Mouse (Mus musculus) heart, embryonic 13.5 days (tissue): Measurements from ENCODE around the gene Lmx1b. TPM values are rescaled to one million over a fixed set of nuclear protein-coding genes. Genes with fewer than 3 reads are reported as not detected.

ENCODE experiments used
- ATAC-seq: fragments of 200-750 bp; cut with Nextera tagmentation; 2 replicates; pipeline ENCODE4 v1.8.0; 2017; ENCODE audit warnings: moderate TSS enrichment; ENCODE audit not compliant: insufficient number of reproducible peaks, low FRiP score, low TSS enrichment; ENCODE audit errors: extremely low read depth
- H3K27ac ChIP-seq: fragments of 300-500 bp; sonication (generic); replicated peaks from 2 replicates; pipeline ENCODE4 v1.5.1; 2015; ENCODE audit warnings: moderate library complexity, mild to moderate bottlenecking, inconsistent platforms
- H3K27me3 ChIP-seq: fragments of 300-500 bp; sonication (generic); replicated peaks from 2 replicates; pipeline ENCODE4 v1.6.1; 2015; ENCODE audit warnings: mild to moderate bottlenecking, inconsistent platforms
- H3K36me3 ChIP-seq: fragments of 300-500 bp; sonication (generic); 2 replicates; pipeline ENCODE4 v1.6.1; 2015; ENCODE audit warnings: mild to moderate bottlenecking, inconsistent platforms
- H3K4me1 ChIP-seq: fragments of 300-500 bp; sonication (generic); 2 replicates; pipeline ENCODE4 v1.6.1; 2015; ENCODE audit warnings: inconsistent platforms
- H3K4me2 ChIP-seq: fragments of 300-500 bp; sonication (generic); 2 replicates; pipeline ENCODE4 v1.6.1; 2015; ENCODE audit warnings: inconsistent platforms, mild to moderate bottlenecking, moderate library complexity
- H3K4me3 ChIP-seq: fragments of 300-500 bp; sonication (generic); 2 replicates; pipeline ENCODE4 v1.5.1; 2015; ENCODE audit warnings: moderate library complexity, mild to moderate bottlenecking, inconsistent platforms
- H3K9ac ChIP-seq: fragments of 300-500 bp; sonication (generic); 2 replicates; pipeline ENCODE4 v1.6.1; 2015; ENCODE audit warnings: inconsistent platforms, mild to moderate bottlenecking, moderate library complexity
- H3K9me3 ChIP-seq: fragments of 300-500 bp; sonication (generic); 2 replicates; pipeline ENCODE4 v1.6.1; 2016; ENCODE audit warnings: inconsistent platforms
- WGBS: fragments of 180-500 bp; shearing (Covaris S2); methylation state at CpG from one replicate; pipeline ENCODE4 v1.1.7; 2015; ENCODE audit warnings: mixed read lengths; 5-methylcytosine and 5-hydroxymethylcytosine counted together
- polyA plus RNA-seq: library from polyadenylated mRNA; unstranded; fragments of >200 nt; fragmentation: Nextera tagmentation; extraction: Ambion mirVana; gene quantifications from 2 replicates; pipeline ENCODE4 v1.2.1, GENCODE M21; 2015

Lmx1b gene
- polyA plus RNA-seq: not detected in 2 replicates

- Histone ChIP-seq H3K4me2 (peak within 1 kb of the TSS; percentile 80), H3K27ac (no peak within 1 kb of the TSS), H3K36me3 (no peaks in the 10 kb centered on the region), H3K9ac (peak within 1 kb of the TSS; percentile 68), H3K9me3 (no peaks in the 10 kb centered on the region), H3K4me3 (peak within 1 kb of the TSS; percentile 56), H3K27me3 (peaks cover 100% of the 10 kb centered on the region), H3K4me1 (peaks cover 40% of the 10 kb centered on the region)
- WGBS: 3% methylated on average over 44 of the region's 53 CpGs
- no peak for ATAC-seq
Observed at GRCm38 (mm10) chr2:33640171-33640721, at the start of gene Lmx1b. Gene Lmx1b, minus strand, starts transcription at chr2:33640511.

DNA sequence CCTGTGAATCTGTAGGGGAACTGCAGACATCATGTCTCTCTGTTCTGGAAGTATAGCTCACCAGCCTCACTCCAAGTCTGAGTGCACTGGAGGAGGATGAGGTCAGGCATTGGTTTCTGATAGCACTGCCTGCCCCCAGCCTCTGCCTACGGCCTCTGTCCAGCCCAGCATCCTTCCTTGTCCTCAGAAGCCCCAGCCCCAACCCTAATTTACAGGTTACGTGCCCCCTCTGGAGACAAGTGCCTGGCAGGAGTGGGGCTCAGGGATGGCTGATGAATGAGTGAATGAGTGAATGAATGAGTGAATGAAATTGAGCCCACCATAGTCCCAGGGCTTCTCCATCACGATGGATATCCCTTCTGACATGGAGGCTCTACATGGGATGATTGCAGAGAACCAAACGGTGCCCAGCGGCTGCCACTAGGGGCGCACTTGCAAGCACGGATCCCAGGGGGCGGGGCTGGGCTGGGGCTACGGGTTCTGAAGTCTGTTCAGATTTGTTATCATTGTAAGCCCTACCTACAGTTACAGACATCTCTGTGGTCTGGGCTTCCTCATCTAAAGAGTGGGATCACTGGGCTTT is 49.7 kb upstream of the Lmx1b start:
- 0 out of 2 replicates have a peak, but pooled peaks cover 5% of the 10 kb centered on the region for H3K9me3 ChIP-seq
- H3K36me3 ChIP-seq: no peaks in the 10 kb centered on the region
- H3K4me3 ChIP-seq: no peak overlapping the region
- H3K4me2 ChIP-seq: no peak overlapping the region
- no peak overlapping the region for H3K9ac ChIP-seq
- 21% methylated on average over 9 of the region's 9 CpGs for WGBS
- peaks cover 43% of the 10 kb centered on the region for H3K27me3 ChIP-seq
- no peak overlapping the region for H3K27ac ChIP-seq
- ATAC-seq: no peak
- peaks cover 9% of the 10 kb centered on the region for H3K4me1 ChIP-seq

GRCm38 (mm10) chr2:33689155-33689879 is 49.0 kb upstream of the Lmx1b start:
- Histone ChIP-seq H3K9me3 (0 out of 2 replicates have a peak, but pooled peaks cover 5% of the 10 kb centered on the region), H3K4me1 (peaks cover 9% of the 10 kb centered on the region), H3K4me2 (no peak overlapping the region), H3K4me3 (no peak overlapping the region), H3K27me3 (peaks cover 50% of the 10 kb centered on the region), H3K27ac (no peak overlapping the region), H3K9ac (no peak overlapping the region), H3K36me3 (no peaks in the 10 kb centered on the region)
- no peak for ATAC-seq
- 26% methylated on average over 23 of the region's 23 CpGs for WGBS

GRCm38 (mm10) chr2:33683594-33683993 is 43.3 kb upstream of the Lmx1b start:
- H3K9ac ChIP-seq: no peak overlapping the region
- H3K36me3 ChIP-seq: no peaks in the 10 kb centered on the region
- H3K9me3 ChIP-seq: 0 out of 2 replicates have a peak, but pooled peaks cover 5% of the 10 kb centered on the region
- H3K27ac ChIP-seq: no peak overlapping the region
- H3K4me2 ChIP-seq: no peak overlapping the region
- H3K4me1 ChIP-seq: no peaks in the 10 kb centered on the region
- 64% methylated on average over 4 of the region's 4 CpGs for WGBS
- no peak overlapping the region for H3K4me3 ChIP-seq
- no peak for ATAC-seq
- H3K27me3 ChIP-seq: peaks cover 64% of the 10 kb centered on the region

- Histone ChIP-seq H3K36me3 (no peaks in the 10 kb centered on the region), H3K4me1 (no peaks in the 10 kb centered on the region), H3K4me2 (no peak overlapping the region), H3K9ac (no peak overlapping the region), H3K4me3 (no peak overlapping the region), H3K9me3 (0 out of 2 replicates have a peak, but pooled peaks cover 5% of the 10 kb centered on the region), H3K27ac (no peak overlapping the region), H3K27me3 (peaks cover 59% of the 10 kb centered on the region)
- ATAC-seq: no peak
- 24% methylated on average over 6 of the region's 6 CpGs for WGBS
Observed at GRCm38 (mm10) chr2:33683095-33683494, 42.8 kb upstream of the Lmx1b start.

GRCm38 (mm10) chr2:33682219-33682618 is 41.9 kb upstream of the Lmx1b start:
- WGBS: 8% methylated on average over 4 of the region's 4 CpGs
- H3K27ac ChIP-seq: no peak overlapping the region
- H3K27me3 ChIP-seq: peaks cover 51% of the 10 kb centered on the region
- H3K36me3 ChIP-seq: no peaks in the 10 kb centered on the region
- no peak overlapping the region for H3K4me3 ChIP-seq
- no peaks in the 10 kb centered on the region for H3K4me1 ChIP-seq
- H3K9ac ChIP-seq: no peak overlapping the region
- ATAC-seq: no peak
- no peak overlapping the region for H3K4me2 ChIP-seq
- 0 out of 2 replicates have a peak, but pooled peaks cover 2% of the 10 kb centered on the region for H3K9me3 ChIP-seq

GRCm38 (mm10) chr2:33678950-33679654 is 38.8 kb upstream of the Lmx1b start:
- WGBS: 74% methylated on average over 12 of the region's 12 CpGs
- ATAC-seq: no peak
- H3K27ac ChIP-seq: no peak overlapping the region

DNA sequence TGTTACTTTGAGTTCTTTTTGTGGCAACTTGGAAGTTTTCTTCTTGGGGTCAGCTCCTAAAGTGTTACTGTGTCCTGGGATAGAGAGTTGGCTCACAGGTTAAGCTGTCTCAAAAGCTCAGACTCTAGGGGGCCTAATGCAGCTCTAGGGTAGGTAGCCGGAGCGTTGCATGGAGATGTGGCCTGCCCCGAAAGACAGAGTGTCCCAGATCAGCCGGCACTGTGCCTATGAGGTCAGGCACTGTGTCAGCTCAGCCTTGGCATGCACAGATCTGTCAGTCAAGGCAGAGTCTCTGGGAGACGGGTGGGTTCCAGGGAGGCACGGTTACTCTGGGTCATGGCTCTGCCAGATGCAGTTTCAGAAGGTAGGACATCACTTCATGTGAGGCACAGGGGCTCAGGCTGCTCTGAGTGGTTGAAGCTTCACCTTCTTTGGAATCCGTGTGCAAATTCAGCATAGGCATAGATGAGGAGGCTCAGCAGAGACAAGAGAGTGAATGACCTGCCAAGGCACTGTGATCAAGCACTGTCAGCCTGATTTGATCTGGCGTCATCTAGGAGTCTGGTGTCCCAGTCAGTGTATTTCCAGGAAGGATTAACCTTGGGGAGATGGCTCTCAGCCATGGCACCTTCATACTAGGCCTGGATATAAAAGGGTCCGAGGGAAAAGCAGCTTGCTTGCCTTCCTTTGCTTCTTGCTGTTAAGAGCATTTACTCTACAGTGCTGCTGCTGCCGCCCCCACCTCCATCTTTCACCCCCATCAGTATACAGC is 32.6 kb upstream of the Lmx1b start:
- H3K4me3 ChIP-seq: no peak overlapping the region
- H3K27ac ChIP-seq: no peak overlapping the region
- no peak for ATAC-seq
- no peak overlapping the region for H3K4me2 ChIP-seq
- H3K27me3 ChIP-seq: peaks cover 33% of the 10 kb centered on the region
- no peaks in the 10 kb centered on the region for H3K36me3 ChIP-seq
- H3K9ac ChIP-seq: no peak overlapping the region
- H3K4me1 ChIP-seq: no peaks in the 10 kb centered on the region
- no peaks in the 10 kb centered on the region for H3K9me3 ChIP-seq
- WGBS: 67% methylated on average over 10 of the region's 10 CpGs

More at GRCm38 (mm10) chr2:33678950-33679654, 38.8 kb upstream of the Lmx1b start:
- Histone ChIP-seq H3K4me3 (no peak overlapping the region), H3K9ac (no peak overlapping the region), H3K4me2 (no peak overlapping the region), H3K9me3 (no peaks in the 10 kb centered on the region), H3K27me3 (peaks cover 56% of the 10 kb centered on the region), H3K4me1 (no peaks in the 10 kb centered on the region), H3K36me3 (no peaks in the 10 kb centered on the region)

- no peaks in the 10 kb centered on the region for H3K9me3 ChIP-seq
- peaks cover 23% of the 10 kb centered on the region for H3K4me1 ChIP-seq
- no peak overlapping the region for H3K4me3 ChIP-seq
- H3K4me2 ChIP-seq: no peak overlapping the region
- H3K27ac ChIP-seq: no peak overlapping the region
- peaks cover 22% of the 10 kb centered on the region for H3K27me3 ChIP-seq
- no peak overlapping the region for H3K9ac ChIP-seq
- H3K36me3 ChIP-seq: no peaks in the 10 kb centered on the region
- ATAC-seq: no peak
- 70% methylated on average over 6 of the region's 6 CpGs for WGBS
Observed at GRCm38 (mm10) chr2:33668741-33669140, 28.4 kb upstream of the Lmx1b start.

DNA sequence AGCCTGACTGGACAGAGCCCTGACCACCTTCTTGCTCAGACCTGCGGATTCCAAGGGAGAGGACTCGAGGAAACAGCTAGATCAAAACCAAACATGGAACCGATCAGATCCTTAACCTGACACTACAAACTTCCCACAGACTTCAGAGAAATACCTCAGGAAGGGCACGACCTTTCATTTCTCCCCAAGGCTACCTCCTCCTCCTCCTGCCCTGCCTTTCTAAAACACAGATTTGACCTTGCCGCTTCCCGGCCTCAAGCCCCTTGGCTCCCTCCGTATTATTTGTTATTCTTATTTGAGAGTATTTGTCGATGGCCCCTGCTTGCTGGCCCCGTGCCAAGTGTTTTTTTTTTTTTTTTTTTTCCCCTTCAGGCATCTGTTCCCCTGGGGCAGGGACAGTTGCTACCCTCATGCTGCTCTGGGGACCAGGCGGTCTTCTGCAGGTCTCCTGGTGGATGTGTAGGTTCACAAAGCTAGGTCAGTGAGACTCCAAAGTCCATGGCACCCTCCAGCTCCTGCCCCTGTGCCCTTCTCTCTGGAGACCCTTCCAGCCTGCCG is 26.2 kb upstream of the Lmx1b start:
- no peaks in the 10 kb centered on the region for H3K36me3 ChIP-seq
- H3K4me1 ChIP-seq: peaks cover 23% of the 10 kb centered on the region
- no peaks in the 10 kb centered on the region for H3K9me3 ChIP-seq
- no peak overlapping the region for H3K9ac ChIP-seq
- H3K27ac ChIP-seq: no peak overlapping the region
- 34% methylated on average over 11 of the region's 11 CpGs for WGBS
- H3K4me3 ChIP-seq: no peak overlapping the region
- ATAC-seq: no peak
- H3K4me2 ChIP-seq: no peak overlapping the region
- H3K27me3 ChIP-seq: peaks cover 22% of the 10 kb centered on the region
